Mouse (Mus musculus): ENCODE results near the gene Rsl1d1.

GRCm38 (mm10) chr16:11175100-11175488 lies 28.0 kb downstream of the Rsl1d1 start:
- TF ChIP-seq POLR2A (IDR thresholded peaks at IDR 0.05; ENCODE audit: extremely low read depth, insufficient read depth, low read length), result no peak
- no peak for TF ChIP-seq CTCF (IDR thresholded peaks at IDR 0.05; ENCODE audit: extremely low read depth, insufficient read depth, low read length)

All from cortical plate, adult 2 months (tissue).